Mouse (Mus musculus) hindbrain, embryonic 16.5 days (tissue): ENCODE measurements around the gene Gm3373. TPM values are rescaled to one million over a fixed set of nuclear protein-coding genes. Genes with fewer than 3 reads are reported as not detected.
"Not testable (repeated sequence)": the region's sequence is repeated elsewhere in the genome, so short reads cannot be mapped to it uniquely, and the experiment has no call there.

Source experiments
- ATAC-seq: fragments of 200-750 bp; cut with Nextera tagmentation; 2 replicates; pipeline ENCODE4 v1.8.0; 2017; ENCODE audit warnings: moderate TSS enrichment, moderate library complexity
- H3K27ac ChIP-seq: fragments of 300-500 bp; sonication (generic); 2 replicates; pipeline ENCODE4 v1.5.1; 2014; ENCODE audit warnings: low read depth, mild to moderate bottlenecking, control low read depth, low read length, moderate library complexity
- H3K27me3 ChIP-seq: fragments of 300-500 bp; sonication (generic); replicated peaks from 2 replicates; pipeline ENCODE4 v1.6.1; 2014; ENCODE audit warnings: low read length; ENCODE audit not compliant: control insufficient read depth, insufficient read depth
- H3K36me3 ChIP-seq: fragments of 300-500 bp; sonication (generic); 2 replicates; pipeline ENCODE4 v1.6.1; 2014; ENCODE audit warnings: mild to moderate bottlenecking, low read length, moderate library complexity, mixed read lengths; ENCODE audit not compliant: control insufficient read depth, insufficient read depth
- H3K4me1 ChIP-seq: fragments of 300-500 bp; sonication (generic); 2 replicates; pipeline ENCODE4 v1.6.1; 2014; ENCODE audit warnings: low read depth, low read length; ENCODE audit not compliant: control insufficient read depth, insufficient read depth
- H3K4me2 ChIP-seq: fragments of 300-500 bp; sonication (generic); 2 replicates; pipeline ENCODE4 v1.6.1; 2014; ENCODE audit warnings: mild to moderate bottlenecking, low read length, control low read depth, moderate library complexity
- H3K4me3 ChIP-seq: fragments of 300-500 bp; sonication (generic); 2 replicates; pipeline ENCODE4 v1.5.1; 2014; ENCODE audit warnings: mild to moderate bottlenecking, low read length, control low read depth, moderate library complexity
- H3K9ac ChIP-seq: fragments of 300-500 bp; sonication (generic); 2 replicates; pipeline ENCODE4 v1.6.1; 2014; ENCODE audit warnings: low read depth, mild to moderate bottlenecking, control low read depth, low read length, moderate library complexity
- H3K9me3 ChIP-seq: fragments of 300-500 bp; sonication (generic); 2 replicates; pipeline ENCODE4 v1.6.1; 2014; ENCODE audit warnings: mild to moderate bottlenecking, low read length, moderate library complexity; ENCODE audit not compliant: control insufficient read depth
- WGBS: fragments of 180-500 bp; shearing (Covaris S2); extraction: QIAGEN DNeasy Blood & Tissue Kit; methylation state at CpG from one replicate; pipeline ENCODE4 v1.1.7; 2014; 5-methylcytosine and 5-hydroxymethylcytosine counted together
- polyA plus RNA-seq: library from polyadenylated mRNA; unstranded; fragments of >200 nt; fragmentation: Nextera tagmentation; extraction: Ambion mirVana; gene quantifications from 2 replicates; pipeline ENCODE4 v1.2.1, GENCODE M21; 2015

Gm3373 gene
- 1.1 and 2.7 TPM in 2 replicates for polyA plus RNA-seq

GRCm38 (mm10) chr14:5741477-5741876 lies at the start of gene Gm3373:
Gene Gm3373, minus strand, starts transcription at chr14:5741577.
- H3K9ac ChIP-seq, H3K36me3 ChIP-seq, ATAC-seq, H3K4me1 ChIP-seq, H3K4me2 ChIP-seq, H3K27ac ChIP-seq, H3K27me3 ChIP-seq, H3K9me3 ChIP-seq, H3K4me3 ChIP-seq: not testable (repeated sequence)
- no CpG with 5 or more reads among the region's 37 CpGs for WGBS

DNA sequence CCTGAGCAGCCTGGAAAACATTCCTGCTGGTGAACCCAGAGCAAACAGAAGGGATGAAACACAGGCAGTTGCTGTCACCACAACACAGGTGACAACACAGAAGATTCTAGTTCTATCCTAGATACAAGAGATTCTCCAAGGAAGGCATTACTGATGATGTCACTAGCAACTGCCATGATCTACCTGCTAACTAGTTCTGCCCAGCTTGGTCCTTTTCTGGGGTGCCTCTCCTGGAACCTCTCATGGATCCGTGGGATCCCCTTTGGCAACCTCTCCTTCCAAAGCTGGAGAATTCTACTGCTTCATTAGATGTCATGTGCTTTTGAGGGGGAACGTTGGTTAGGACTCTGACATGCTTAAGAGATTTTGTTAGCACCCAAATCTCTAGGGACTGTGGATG lies 54.0 kb downstream of the Gm3373 start, which contains the start of gene Gm9603:
TSS of gene Gm9603 (minus strand) at position 101 of the 400 bp plus-strand sequence.
- H3K27ac ChIP-seq, ATAC-seq, H3K9me3 ChIP-seq, H3K9ac ChIP-seq, H3K4me3 ChIP-seq, H3K4me1 ChIP-seq, H3K27me3 ChIP-seq, H3K4me2 ChIP-seq, H3K36me3 ChIP-seq: not testable (repeated sequence)
- WGBS: no CpG with 5 or more reads among the region's 2 CpGs

Other genes starting within 250 kb of the Gm3373 start
- gene Gm3488, start 239.9 kb downstream of the Gm3373 start, polyA plus RNA-seq: 17.8 and 19.4 TPM in 2 replicates
- 0.14 TPM in 1 of 2 replicates, not detected in the other for gene Gm3532, start 203.1 kb downstream of the Gm3373 start, polyA plus RNA-seq
- not detected in 2 replicates for gene Gm8265, start 108.5 kb downstream of the Gm3373 start, polyA plus RNA-seq
- gene Gm9603, start 54.1 kb downstream of the Gm3373 start, polyA plus RNA-seq: not detected in 2 replicates
- gene Gm3383, start 66.4 kb upstream of the Gm3373 start, polyA plus RNA-seq: 4.4 and 4.7 TPM in 2 replicates
- not detected in 2 replicates for gene Gm3424, start 88.8 kb upstream of the Gm3373 start, polyA plus RNA-seq
- 1.7 and 2.3 TPM in 2 replicates for gene Gm8237, start 138.8 kb upstream of the Gm3373 start, polyA plus RNA-seq
- 4.1 and 5.5 TPM in 2 replicates for gene Gm3248, start 220.2 kb upstream of the Gm3373 start, polyA plus RNA-seq
- gene Gm3453, start 237.6 kb upstream of the Gm3373 start, polyA plus RNA-seq: not detected in 2 replicates